In genomic region chr15:27688041-27688651, GRCm38 (mm10) we compare ENCODE assay signal across 15 mouse cellular contexts. TPM values are rescaled to one million over a fixed set of nuclear protein-coding genes. Genes with fewer than 3 reads are reported as not detected.
A peak's percentile ranks its signal among the peaks of the same experiment; 100 is the strongest.
DNase-seq lines count a peak whose midpoint lies in the region; ATAC-seq and TF ChIP-seq lines count a peak whose summit lies in the region.
"Had no signal": no experiment of that assay in that cellular context is flagged by ENCODE, and none has a peak within 500 bp of the region (broad histone marks: within the 10 kb centered on the region; RNA-seq: fewer than 3 reads in every experiment).

No protein-coding gene starts in this region.

- ATAC-seq in kidney, postnatal 0 days (replicated peaks; ENCODE audit: low FRiP score, low read depth): no peak
- peak; percentile 72 to 75 for ATAC-seq in hematopoietic stem cell, adult 5-6 weeks (replicated peaks in 1 of 2; ENCODE audit: insufficient read depth in 1 of 2, low FRiP score in 2 of 2, low TSS enrichment in 1 of 2, low read depth in 1 of 2, poor library complexity in 2 of 2, severe bottlenecking in 2 of 2)
- ATAC-seq: forebrain, embryonic 16.5 days had no signal

- no peak overlapping the region for H3K4me3 ChIP-seq in kidney, postnatal 0 days (replicated peaks; ENCODE audit: low read depth, low read length)
- H3K4me3 ChIP-seq in bone marrow, adult 2 months (replicated peaks; ENCODE audit: control insufficient read depth, low read depth, low read length): no peak overlapping the region
- H3K4me3 ChIP-seq: embryonic facial prominence, embryonic 13.5 days; heart, embryonic 10.5 days; limb, embryonic 15.5 days had no signal

- no peaks in the 10 kb centered on the region for H3K9me3 ChIP-seq in kidney, postnatal 0 days (replicated peaks; ENCODE audit: low read length)
- H3K9me3 ChIP-seq: embryonic facial prominence, embryonic 13.5 days; heart, embryonic 10.5 days; limb, embryonic 15.5 days had no signal

- no peak overlapping the region for H3K27ac ChIP-seq in kidney, postnatal 0 days
- peak overlapping the region; percentile 11; the same call in 1 of the 2 replicates for H3K27ac ChIP-seq in bone marrow, adult 2 months (ENCODE audit: control insufficient read depth, insufficient read depth, low read depth, low read length, poor library complexity)
- H3K27ac ChIP-seq: embryonic facial prominence, embryonic 13.5 days; heart, embryonic 10.5 days; limb, embryonic 15.5 days had no signal

- TF ChIP-seq CTCF in kidney, postnatal 0 days (IDR thresholded peaks at IDR 0.05; ENCODE audit: low read depth): no peak
- TF ChIP-seq CTCF in bone marrow, adult 2 months (IDR thresholded peaks at IDR 0.05; ENCODE audit: control insufficient read depth, insufficient read depth, low read length): no peak

- no peak overlapping the region for H3K4me2 ChIP-seq in kidney, postnatal 0 days (ENCODE audit: low read length)
- H3K4me2 ChIP-seq: embryonic facial prominence, embryonic 13.5 days; limb, embryonic 15.5 days had no signal

- no peaks in the 10 kb centered on the region for H3K36me3 ChIP-seq in kidney, postnatal 0 days (ENCODE audit: insufficient read depth, low read length)
- H3K36me3 ChIP-seq: embryonic facial prominence, embryonic 13.5 days; heart, embryonic 10.5 days; limb, embryonic 15.5 days had no signal

- TF ChIP-seq POLR2A in bone marrow, adult 2 months (IDR thresholded peaks at IDR 0.05; ENCODE audit: borderline replicate concordance, control insufficient read depth, low read depth, low read length): no peak

- no peak overlapping the region for H3K9ac ChIP-seq in kidney, postnatal 0 days (ENCODE audit: low read depth, low read length)
- H3K9ac ChIP-seq: embryonic facial prominence, embryonic 13.5 days; limb, embryonic 15.5 days had no signal

- DNase-seq in kidney, postnatal 0 days (ENCODE audit: low spot score): peak; percentile 62
- DNase-seq in kidney, adult 8-10 months: no peak
- peak; percentile 31 for DNase-seq in mesoderm, embryonic 11.5 days (ENCODE audit: low read depth, low spot score)
- no peak for DNase-seq in right cerebral cortex, postnatal 14 days
- DNase-seq in frontal cortex, adult 2 months (ENCODE audit: extremely low spot score in 1 of 2, low spot score in 1 of 2): no peak
- DNase-seq: adrenal gland, postnatal 10 days; cerebellum, adult 9-10 months; gastrocnemius, postnatal 10 days; kidney, adult 9 months had no signal

- 45% methylated on average over 9 of the region's 9 CpGs for WGBS in kidney, postnatal 0 days
- WGBS in bone marrow, adult 2 months: 5% methylated on average over 9 of the region's 9 CpGs

- H3K27me3 ChIP-seq in kidney, postnatal 0 days (ENCODE audit: insufficient read depth, low read length): no peaks in the 10 kb centered on the region
- H3K27me3 ChIP-seq: embryonic facial prominence, embryonic 13.5 days; limb, embryonic 15.5 days had no signal

- 0 out of 2 replicates have a peak, but pooled peaks cover 3% of the 10 kb centered on the region for H3K4me1 ChIP-seq in kidney, postnatal 0 days (replicated peaks; ENCODE audit: insufficient read depth, low read length)
- H3K4me1 ChIP-seq in bone marrow, adult 2 months (ENCODE audit: control insufficient read depth, insufficient read depth, low read length): 0 out of 2 replicates have a peak, but pooled peaks cover 4% of the 10 kb centered on the region
- H3K4me1 ChIP-seq: limb, embryonic 15.5 days had no signal

RNA-seq across cellular contexts. Expression of gene Otulinl, which starts 6.8 kb away (rescaled TPM):
- polyA plus RNA-seq in kidney, postnatal 0 days (2015; fragmentation: Nextera tagmentation; extraction: Ambion mirVana): 27.2 and 28.4 TPM in 2 replicates
- polyA plus RNA-seq in bone marrow, adult 2 months (2011; ENCODE audit: insufficient read depth, insufficient read length, low replicate concordance, missing spikeins): 6.6 and 12.2 TPM in 2 replicates
- total RNA-seq in hematopoietic stem cell, adult 5-6 weeks (2017): 22.3 and 38.6 TPM in 2 replicates
- 18.3 and 21.0 TPM in 2 replicates for polyA plus RNA-seq in frontal cortex, adult 2 months (2012; rRNA removed)

RNA-seq across cellular contexts. Expression of gene Otulin, which starts 57.7 kb away (rescaled TPM):
- polyA plus RNA-seq in kidney, postnatal 0 days (2015; fragmentation: Nextera tagmentation; extraction: Ambion mirVana): 37.6 and 41.1 TPM in 2 replicates
- polyA plus RNA-seq in bone marrow, adult 2 months (2011; ENCODE audit: insufficient read depth, insufficient read length, low replicate concordance, missing spikeins): 31.4 and 40.7 TPM in 2 replicates
- 35.3 and 48.0 TPM in 2 replicates for total RNA-seq in hematopoietic stem cell, adult 5-6 weeks (2017)
- 23.6 and 25.4 TPM in 2 replicates for polyA plus RNA-seq in frontal cortex, adult 2 months (2012; rRNA removed)

Comparison
In these comparisons a context has a peak if more than half of its experiments do, and no peak if none do; other contexts are left out.
1. DNase-seq: peak in kidney, postnatal 0 days (single experiment) and mesoderm, embryonic 11.5 days (single experiment); none in kidney, adult 8-10 months (0 of 2), right cerebral cortex, postnatal 14 days (single experiment) and frontal cortex, adult 2 months (0 of 2).